Mouse (Mus musculus) limb, embryonic 13.5 days (tissue): ENCODE measurements at regions not wholly inside any gene's neighbourhood (a gene's known extent, or its start where the extent isn't known, plus 50 kb on each side); places are given as distances from the start of the nearest gene placed in this dataset.

Source experiments
- ATAC-seq: fragments of 200-750 bp; cut with Nextera tagmentation; 2 replicates; pipeline ENCODE4 v1.8.0; 2017; ENCODE audit warnings: low read depth, moderate number of reproducible peaks, moderate TSS enrichment; ENCODE audit not compliant: low FRiP score
- H3K27ac ChIP-seq: fragments of 300-500 bp; sonication (generic); 2 replicates; pipeline ENCODE4 v1.5.1; 2015; ENCODE audit warnings: inconsistent platforms, mild to moderate bottlenecking, moderate library complexity
- H3K27me3 ChIP-seq: fragments of 300-500 bp; sonication (generic); 2 replicates; pipeline ENCODE4 v1.6.1; 2015; ENCODE audit warnings: mild to moderate bottlenecking, inconsistent platforms
- H3K36me3 ChIP-seq: fragments of 300-500 bp; sonication (generic); 2 replicates; pipeline ENCODE4 v1.6.1; 2015; ENCODE audit warnings: inconsistent platforms, mild to moderate bottlenecking, moderate library complexity
- H3K4me1 ChIP-seq: fragments of 300-500 bp; sonication (generic); 2 replicates; pipeline ENCODE4 v1.6.1; 2015; ENCODE audit warnings: inconsistent platforms
- H3K4me2 ChIP-seq: fragments of 300-500 bp; sonication (generic); replicated peaks from 2 replicates; pipeline ENCODE4 v1.6.1; 2015; ENCODE audit warnings: inconsistent platforms, mild to moderate bottlenecking, moderate library complexity
- H3K4me3 ChIP-seq: fragments of 300-500 bp; sonication (generic); 2 replicates; pipeline ENCODE4 v1.5.1; 2015; ENCODE audit warnings: moderate library complexity, mild to moderate bottlenecking, inconsistent platforms
- H3K9ac ChIP-seq: fragments of 300-500 bp; sonication (generic); 2 replicates; pipeline ENCODE4 v1.6.1; 2015; ENCODE audit warnings: mild to moderate bottlenecking, inconsistent platforms
- H3K9me3 ChIP-seq: fragments of 300-500 bp; sonication (generic); 2 replicates; pipeline ENCODE4 v1.6.1; 2016; ENCODE audit warnings: inconsistent platforms
- WGBS: fragments of 180-500 bp; shearing (Covaris S2); methylation state at CpG from one replicate; pipeline ENCODE4 v1.1.7; 2015; 5-methylcytosine and 5-hydroxymethylcytosine counted together

- Histone ChIP-seq H3K4me2 (no peak overlapping the region), H3K27me3 (no peaks in the 10 kb centered on the region), H3K27ac (no peak overlapping the region), H3K4me3 (no peak overlapping the region), H3K9me3 (no peaks in the 10 kb centered on the region), H3K9ac (no peak overlapping the region), H3K4me1 (peaks cover 5% of the 10 kb centered on the region; the same call in 1 of the 2 replicates), H3K36me3 (no peaks in the 10 kb centered on the region)
- no peak for ATAC-seq
- 79% methylated on average over 4 of the region's 4 CpGs for WGBS
These were observed 136.2 kb upstream of the Meis1 start for GRCm38 (mm10) chr11:19154813-19155616.

- Histone ChIP-seq H3K9me3 (no peaks in the 10 kb centered on the region), H3K27me3 (no peaks in the 10 kb centered on the region), H3K4me2 (no peak overlapping the region), H3K36me3 (no peaks in the 10 kb centered on the region), H3K27ac (no peak overlapping the region), H3K4me3 (no peak overlapping the region), H3K4me1 (peaks cover 6% of the 10 kb centered on the region), H3K9ac (no peak overlapping the region)
- 79% methylated on average over 2 of the region's 2 CpGs for WGBS
- ATAC-seq: no peak
These were observed 136.8 kb upstream of the Meis1 start for GRCm38 (mm10) chr11:19155617-19155983.

- Histone ChIP-seq H3K9ac (no peak overlapping the region), H3K27me3 (no peaks in the 10 kb centered on the region), H3K4me2 (no peak overlapping the region), H3K36me3 (no peaks in the 10 kb centered on the region), H3K4me3 (no peak overlapping the region), H3K27ac (no peak overlapping the region), H3K4me1 (peaks cover 9% of the 10 kb centered on the region), H3K9me3 (no peaks in the 10 kb centered on the region)
- no peak for ATAC-seq
- 21% methylated on average over 3 of the region's 3 CpGs for WGBS
These were observed 141.4 kb upstream of the Meis1 start for GRCm38 (mm10) chr11:19160227-19160626.

GRCm38 (mm10) chr11:19160669-19161068 lies 141.9 kb upstream of the Meis1 start:
- H3K9me3 ChIP-seq: no peaks in the 10 kb centered on the region
- ATAC-seq: no peak
- H3K36me3 ChIP-seq: no peaks in the 10 kb centered on the region
- WGBS: 27% methylated on average over 5 of the region's 5 CpGs
- no peaks in the 10 kb centered on the region for H3K27me3 ChIP-seq
- H3K4me3 ChIP-seq: no peak overlapping the region
- H3K4me1 ChIP-seq: peaks cover 9% of the 10 kb centered on the region
- no peak overlapping the region for H3K9ac ChIP-seq
- no peak overlapping the region for H3K27ac ChIP-seq
- H3K4me2 ChIP-seq: no peak overlapping the region

- ATAC-seq: no peak
- H3K4me3 ChIP-seq: no peak overlapping the region
- H3K27me3 ChIP-seq: no peaks in the 10 kb centered on the region
- H3K4me1 ChIP-seq: peaks cover 9% of the 10 kb centered on the region; the same call in 1 of the 2 replicates
- no peaks in the 10 kb centered on the region for H3K36me3 ChIP-seq
- WGBS: 89% methylated on average over 2 of the region's 2 CpGs
- no peaks in the 10 kb centered on the region for H3K9me3 ChIP-seq
- no peak overlapping the region for H3K4me2 ChIP-seq
- H3K9ac ChIP-seq: no peak overlapping the region
- H3K27ac ChIP-seq: no peak overlapping the region
These were observed 152.2 kb upstream of the Meis1 start for GRCm38 (mm10) chr11:19170938-19171337.

GRCm38 (mm10) chr11:19174305-19175017 lies 155.7 kb upstream of the Meis1 start:
- H3K4me1 ChIP-seq: peaks cover 16% of the 10 kb centered on the region; the same call in 1 of the 2 replicates

GRCm38 (mm10) chr11:19179290-19179689 lies 160.5 kb upstream of the Meis1 start:
- WGBS: 96% methylated on average over 1 of the region's 1 CpGs

More at GRCm38 (mm10) chr11:19174305-19175017, 155.7 kb upstream of the Meis1 start:
- WGBS: 89% methylated on average over 13 of the region's 13 CpGs
- no peak overlapping the region for H3K9ac ChIP-seq
- no peak overlapping the region for H3K4me2 ChIP-seq
- H3K27ac ChIP-seq: no peak overlapping the region
- H3K9me3 ChIP-seq: no peaks in the 10 kb centered on the region
- ATAC-seq: no peak
- H3K27me3 ChIP-seq: 0 out of 2 replicates have a peak, but pooled peaks cover 3% of the 10 kb centered on the region
- H3K4me3 ChIP-seq: no peak overlapping the region
- H3K36me3 ChIP-seq: no peaks in the 10 kb centered on the region

GRCm38 (mm10) chr11:19189778-19190177 lies 171.0 kb upstream of the Meis1 start:
- Histone ChIP-seq H3K4me1 (peaks cover 7% of the 10 kb centered on the region; the same call in 1 of the 2 replicates), H3K9ac (no peak overlapping the region), H3K9me3 (no peaks in the 10 kb centered on the region), H3K36me3 (no peaks in the 10 kb centered on the region), H3K27ac (no peak overlapping the region), H3K27me3 (no peaks in the 10 kb centered on the region; the same call in 1 of the 2 replicates), H3K4me2 (no peak overlapping the region), H3K4me3 (no peak overlapping the region)
- 65% methylated on average over 2 of the region's 2 CpGs for WGBS
- no peak for ATAC-seq

More at GRCm38 (mm10) chr11:19179290-19179689, 160.5 kb upstream of the Meis1 start:
- Histone ChIP-seq H3K4me1 (peaks cover 10% of the 10 kb centered on the region; the same call in 1 of the 2 replicates), H3K27me3 (peaks cover 3% of the 10 kb centered on the region; the same call in 1 of the 2 replicates), H3K36me3 (no peaks in the 10 kb centered on the region), H3K27ac (no peak overlapping the region), H3K9ac (no peak overlapping the region), H3K4me3 (no peak overlapping the region), H3K9me3 (no peaks in the 10 kb centered on the region), H3K4me2 (no peak overlapping the region)
- no peak for ATAC-seq

GRCm38 (mm10) chr11:19194464-19194863 lies 175.7 kb upstream of the Meis1 start:
- Histone ChIP-seq H3K36me3 (no peaks in the 10 kb centered on the region), H3K9ac (no peak overlapping the region), H3K27ac (no peak overlapping the region), H3K27me3 (no peaks in the 10 kb centered on the region), H3K4me2 (no peak overlapping the region), H3K4me3 (no peak overlapping the region), H3K4me1 (peaks cover 4% of the 10 kb centered on the region; the same call in 1 of the 2 replicates), H3K9me3 (no peaks in the 10 kb centered on the region)
- WGBS: 48% methylated on average over 1 of the region's 1 CpGs
- ATAC-seq: no peak

- Histone ChIP-seq H3K4me1 (no peaks in the 10 kb centered on the region), H3K9ac (no peak overlapping the region), H3K27ac (no peak overlapping the region), H3K36me3 (no peaks in the 10 kb centered on the region), H3K9me3 (no peaks in the 10 kb centered on the region), H3K4me2 (no peak overlapping the region), H3K4me3 (no peak overlapping the region), H3K27me3 (no peaks in the 10 kb centered on the region)
- 81% methylated on average over 1 of the region's 1 CpGs for WGBS
- no peak for ATAC-seq
These were observed 179.0 kb upstream of the Meis1 start for GRCm38 (mm10) chr11:19197790-19198189.

- peaks cover 7% of the 10 kb centered on the region; the same call in 1 of the 2 replicates for H3K4me1 ChIP-seq
- no peak overlapping the region for H3K27ac ChIP-seq
- 64% methylated on average over 8 of the region's 8 CpGs for WGBS
- H3K9me3 ChIP-seq: no peaks in the 10 kb centered on the region
- no peak overlapping the region for H3K4me3 ChIP-seq
- H3K27me3 ChIP-seq: no peaks in the 10 kb centered on the region
- no peak for ATAC-seq
- H3K9ac ChIP-seq: no peak overlapping the region
- H3K36me3 ChIP-seq: no peaks in the 10 kb centered on the region
- no peak overlapping the region for H3K4me2 ChIP-seq
These were observed 184.1 kb upstream of the Meis1 start for GRCm38 (mm10) chr11:19202602-19203517.
